Mouse (Mus musculus): ENCODE data around the gene Dolpp1. TPM values are rescaled to one million over a fixed set of nuclear protein-coding genes. Genes with fewer than 3 reads are reported as not detected.
"Not testable (repeated sequence)": the region's sequence is repeated elsewhere in the genome, so short reads cannot be mapped to it uniquely, and the experiment has no call there.

Dolpp1 gene
- total RNA-seq, 2 experiments from 2014 or later: 4.6 to 5.4 TPM

GRCm38 (mm10) chr2:30407778-30408177 is 15.7 kb downstream of the Dolpp1 start:
- no peak for ATAC-seq (replicated peaks; ENCODE audit: low FRiP score, poor library complexity, severe bottlenecking)

GRCm38 (mm10) chr2:30408452-30409100 is 16.5 kb downstream of the Dolpp1 start:
- no peak for ATAC-seq (replicated peaks; ENCODE audit: low FRiP score, poor library complexity, severe bottlenecking)

GRCm38 (mm10) chr2:30409454-30410176 is 17.6 kb downstream of the Dolpp1 start:
- no peak for ATAC-seq (replicated peaks; ENCODE audit: low FRiP score, poor library complexity, severe bottlenecking)

DNA sequence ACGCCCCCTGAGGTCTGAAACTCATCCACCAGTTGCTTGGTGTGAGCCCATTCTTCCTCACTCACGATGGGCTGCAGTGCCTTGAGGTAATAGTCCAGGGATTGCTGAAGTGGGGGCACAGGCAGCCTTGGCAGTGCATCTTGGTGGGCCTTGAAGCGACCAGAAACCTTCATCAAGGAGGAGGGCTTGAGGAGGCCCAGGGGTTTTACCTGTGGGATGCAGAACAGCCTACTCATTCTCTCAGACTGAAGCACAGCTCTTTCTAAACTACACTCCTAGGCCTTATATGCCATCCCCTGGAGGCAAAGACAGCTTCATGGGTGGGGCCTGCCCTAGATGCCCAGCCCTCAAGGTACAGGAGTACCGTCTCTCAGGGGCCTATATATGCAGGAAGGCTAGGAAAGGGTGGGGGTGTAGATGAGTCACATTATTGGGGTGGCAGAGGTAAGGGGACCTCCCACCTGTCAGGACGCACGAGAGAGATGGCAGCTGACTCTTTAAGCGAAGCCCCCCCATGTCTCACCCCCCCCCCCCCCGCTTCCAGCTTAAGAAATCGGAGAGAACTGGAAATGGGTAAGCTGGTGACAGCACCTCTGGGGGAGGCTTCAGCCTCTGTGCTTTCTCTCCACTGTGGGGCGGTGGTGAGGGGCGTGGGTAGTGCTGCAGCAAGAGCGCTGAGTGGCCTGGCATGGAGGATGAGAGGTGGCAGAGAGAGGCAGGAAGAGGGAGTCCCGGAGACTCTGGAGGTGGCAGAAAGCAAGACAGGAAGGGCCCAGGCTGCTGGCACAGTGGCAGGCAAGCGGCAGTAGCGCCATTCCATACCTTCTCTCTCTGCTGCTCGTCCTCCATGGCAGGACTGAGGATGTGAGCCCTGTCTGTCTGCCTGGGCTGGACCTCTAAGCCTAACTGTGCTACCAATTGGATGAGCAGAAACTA is 21.3 kb downstream of the Dolpp1 start:
- ATAC-seq (replicated peaks; ENCODE audit: low FRiP score, poor library complexity, severe bottlenecking): no peak

GRCm38 (mm10) chr2:30414101-30414500 is 22.0 kb downstream of the Dolpp1 start:
- no peak for ATAC-seq (replicated peaks; ENCODE audit: low FRiP score, poor library complexity, severe bottlenecking)

DNA sequence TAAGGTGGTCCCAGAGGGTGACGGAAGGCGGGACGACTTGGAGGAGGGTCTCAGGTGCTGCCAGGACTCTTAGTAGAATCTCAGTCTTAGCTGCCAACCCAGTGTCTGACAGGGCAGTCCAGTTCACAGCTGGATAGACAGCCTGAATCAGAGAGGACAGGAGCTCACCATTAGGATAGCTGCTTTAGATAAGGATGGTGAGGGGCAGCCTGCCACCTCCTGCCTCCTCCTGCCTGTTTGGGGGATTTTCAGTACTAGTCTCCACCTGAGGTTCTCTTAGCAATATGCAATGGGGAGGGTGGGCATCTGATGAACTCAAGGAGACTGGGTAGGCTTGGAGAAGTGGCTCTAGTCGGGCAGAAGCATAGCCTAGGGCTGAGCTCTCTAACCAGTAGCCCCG is 22.6 kb downstream of the Dolpp1 start:
- ATAC-seq (replicated peaks; ENCODE audit: low FRiP score, poor library complexity, severe bottlenecking): 0 out of 2 replicates have a peak, but pooled peaks have one; percentile 20

GRCm38 (mm10) chr2:30415157-30415935 is 23.3 kb downstream of the Dolpp1 start, which contains the start of gene Crat:
Gene Crat, minus strand, starts transcription at chr2:30415813.
- peak; percentile 80 for ATAC-seq (replicated peaks; ENCODE audit: low FRiP score, poor library complexity, severe bottlenecking)

GRCm38 (mm10) chr2:30415936-30416648 is 24.0 kb downstream of the Dolpp1 start, which contains the start of gene Ptpa:
Gene Ptpa, plus strand, starts transcription at chr2:30416039.
- peak; percentile 71 for ATAC-seq (replicated peaks; ENCODE audit: low FRiP score, poor library complexity, severe bottlenecking)

- ATAC-seq (replicated peaks; ENCODE audit: low FRiP score, poor library complexity, severe bottlenecking): no peak
Observed at GRCm38 (mm10) chr2:30416649-30416965, 24.6 kb downstream of the Dolpp1 start.

DNA sequence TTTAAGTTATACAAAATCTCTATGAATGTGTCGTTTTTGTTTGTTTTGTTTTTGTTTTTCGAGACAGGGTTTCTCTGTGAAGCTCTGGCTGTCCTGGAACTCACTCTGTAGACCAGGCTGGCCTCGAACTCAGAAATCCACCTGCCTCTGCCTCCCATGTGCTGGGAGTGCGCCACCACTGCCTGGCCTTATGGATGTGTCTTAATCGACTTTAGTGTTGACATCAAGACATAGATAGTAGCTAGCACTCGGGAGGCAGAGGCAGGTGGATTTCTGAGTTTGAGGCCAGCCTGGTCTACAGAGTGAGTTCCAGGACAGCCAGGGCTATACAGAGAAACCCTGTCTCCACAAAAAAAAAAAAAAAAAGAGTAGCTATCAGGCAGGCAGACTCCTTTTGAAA is 25.1 kb downstream of the Dolpp1 start:
- ATAC-seq (replicated peaks; ENCODE audit: low FRiP score, poor library complexity, severe bottlenecking): not testable (repeated sequence)

DNA sequence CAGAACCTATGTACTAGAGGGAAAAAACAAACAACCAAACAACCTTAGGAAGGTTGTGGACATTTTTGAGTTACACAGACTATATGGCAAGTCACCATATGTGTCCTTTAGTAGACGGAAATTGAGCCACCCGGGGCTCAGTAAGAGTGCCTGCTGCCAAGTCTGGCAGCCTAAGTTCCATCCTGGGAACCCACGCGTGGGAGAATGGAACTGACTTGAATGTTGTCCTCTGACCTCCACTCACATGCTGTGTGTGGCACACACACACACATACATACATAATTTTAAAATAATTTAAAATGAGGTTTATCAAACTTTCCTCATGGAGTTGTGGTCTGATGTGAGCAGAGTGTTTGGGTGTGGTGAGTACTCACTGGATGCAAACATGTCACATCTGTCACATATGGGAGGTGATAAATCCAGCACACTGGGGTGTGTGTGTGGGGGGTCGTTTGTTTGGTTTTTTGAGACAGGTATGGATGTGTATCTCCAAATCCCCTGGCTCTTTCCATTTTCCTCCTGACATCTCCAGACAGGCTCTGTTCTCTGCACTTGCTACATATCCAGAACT is 25.6 kb downstream of the Dolpp1 start:
- peak; percentile 55 for ATAC-seq (replicated peaks; ENCODE audit: low FRiP score, poor library complexity, severe bottlenecking)

DNA sequence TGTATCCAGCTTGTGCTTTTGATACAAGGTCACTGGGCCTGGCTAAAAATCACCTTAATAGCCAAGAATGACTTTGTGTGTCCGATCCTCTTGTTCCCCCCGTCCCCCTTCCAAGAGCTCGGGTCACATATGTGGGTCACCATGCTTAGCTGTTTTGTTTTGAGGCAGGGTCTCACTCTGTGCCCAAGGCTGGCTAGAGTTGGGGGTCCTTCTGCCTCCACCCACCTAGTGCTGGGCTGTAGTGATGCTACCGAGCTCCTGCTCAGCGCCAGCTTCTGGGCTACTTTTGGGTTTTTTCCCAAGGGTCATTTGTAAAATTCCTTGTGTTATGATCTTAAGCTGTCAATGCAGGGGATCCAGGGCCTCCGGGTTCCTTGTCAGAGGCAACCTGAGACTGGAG is 26.2 kb downstream of the Dolpp1 start:
- ATAC-seq (replicated peaks; ENCODE audit: low FRiP score, poor library complexity, severe bottlenecking): no peak

GRCm38 (mm10) chr2:30419112-30419511 is 27.1 kb downstream of the Dolpp1 start:
- no peak for ATAC-seq (replicated peaks; ENCODE audit: low FRiP score, poor library complexity, severe bottlenecking)

- ATAC-seq (replicated peaks; ENCODE audit: low FRiP score, poor library complexity, severe bottlenecking): no peak
Observed at GRCm38 (mm10) chr2:30421432-30421831, 29.4 kb downstream of the Dolpp1 start.

DNA sequence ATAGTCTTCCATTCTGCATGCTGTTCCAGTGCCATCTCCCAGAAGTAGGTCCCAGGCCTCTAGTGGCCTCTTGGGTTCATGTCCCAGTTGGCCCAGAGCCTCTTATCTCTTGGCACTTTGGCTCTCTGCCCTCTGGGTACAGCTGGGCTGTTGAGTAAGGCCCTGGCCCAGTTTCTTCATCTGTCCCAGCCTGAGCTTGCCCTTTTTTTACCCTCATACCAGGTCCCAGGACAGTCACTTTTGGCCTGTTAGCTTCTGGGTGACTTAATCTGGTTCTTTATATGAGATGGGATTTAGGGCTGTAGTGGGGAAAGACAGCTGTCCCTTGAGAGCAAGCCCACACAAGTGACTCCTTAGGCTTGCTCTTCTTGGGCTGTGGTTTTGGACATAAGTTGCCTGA is 37.1 kb downstream of the Dolpp1 start:
- 0 out of 2 replicates have a peak, but pooled peaks have one; percentile 27 for ATAC-seq (replicated peaks; ENCODE audit: low FRiP score, poor library complexity, severe bottlenecking)

DNA sequence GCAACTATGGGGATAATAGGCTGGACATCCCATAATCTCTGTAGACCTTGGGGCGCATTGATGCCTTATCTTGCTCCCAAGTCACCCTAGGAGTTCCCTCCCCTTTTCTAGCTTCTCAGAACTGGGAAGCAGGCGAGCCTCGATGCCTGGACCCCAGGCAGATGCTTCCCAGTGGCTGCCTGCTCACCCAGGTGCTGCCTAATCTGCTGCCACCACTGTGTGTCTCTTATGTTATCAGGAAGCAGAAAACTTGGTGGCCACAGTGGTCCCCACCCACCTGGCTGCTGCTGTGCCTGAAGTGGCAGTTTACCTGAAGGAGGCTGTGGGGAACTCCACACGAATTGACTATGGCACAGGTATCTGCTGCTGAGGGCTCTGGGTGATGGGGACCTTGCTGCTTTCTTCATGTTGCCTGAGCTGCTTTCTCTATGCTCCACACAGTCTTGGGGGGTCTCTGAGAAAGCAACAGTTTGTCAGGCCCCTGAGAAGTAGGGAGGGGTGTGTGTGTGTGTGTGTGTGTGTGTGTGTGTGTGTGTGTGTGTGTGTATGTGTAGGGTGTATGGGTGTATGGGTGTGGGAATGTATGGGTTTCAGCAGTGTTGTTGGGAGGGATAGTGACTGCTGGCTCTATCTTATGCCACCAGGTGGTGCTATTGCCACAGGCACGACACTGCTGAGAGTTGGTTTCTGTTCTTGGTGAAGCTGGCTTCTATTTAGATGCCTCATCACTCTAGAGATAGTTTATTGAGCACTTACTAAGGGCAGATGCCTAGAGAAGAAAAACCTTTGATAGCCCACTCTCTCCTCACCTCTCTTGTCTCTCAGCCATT is 43.5 kb downstream of the Dolpp1 start:
- peak; percentile 78 for ATAC-seq (replicated peaks; ENCODE audit: low FRiP score, poor library complexity, severe bottlenecking)

- ATAC-seq (replicated peaks; ENCODE audit: low FRiP score, poor library complexity, severe bottlenecking): no peak
Observed at GRCm38 (mm10) chr2:30436156-30436545, 44.1 kb downstream of the Dolpp1 start.

DNA sequence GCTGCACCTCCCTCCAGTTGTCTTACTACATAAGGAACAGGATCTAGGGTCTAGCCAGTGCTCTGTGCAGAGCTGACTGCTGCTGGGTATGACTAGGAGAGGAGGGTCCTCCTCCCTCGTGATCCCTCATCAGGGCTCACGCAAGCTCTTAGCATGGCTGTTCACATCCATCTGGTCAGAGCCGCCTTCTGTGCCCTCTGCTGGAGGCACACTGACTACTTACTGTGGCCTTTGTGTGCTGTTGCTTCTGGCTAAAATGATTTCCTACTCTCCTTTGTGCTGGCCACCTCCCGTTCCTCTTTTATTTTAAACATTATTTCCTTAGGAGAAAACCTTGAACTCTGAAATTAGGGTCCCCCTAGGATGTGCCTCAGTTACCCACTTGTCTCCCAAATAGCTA is 44.8 kb downstream of the Dolpp1 start:
- ATAC-seq (replicated peaks; ENCODE audit: low FRiP score, poor library complexity, severe bottlenecking): no peak

All from erythroid progenitor cell, adult 5-6 weeks (primary cell).